Mouse (Mus musculus) adrenal gland (tissue): ENCODE data around the gene Endod1.
"Not testable (repeated sequence)": the region's sequence is repeated elsewhere in the genome, so short reads cannot be mapped to it uniquely, and the experiment has no call there.

Experiments
- intact Hi-C: fragments of 180-260 bp; cut with DNase I; formaldehyde crosslinking; loops from one replicate; pipeline ENCODE4 v1.15.1; 2025

Gene Endod1

GRCm38 (mm10) chr9:14380386-14381285 lies 671 bp downstream of the Endod1 start:
- intact Hi-C loops: no loop called here

- intact Hi-C loops: no loop called here
Observed at GRCm38 (mm10) chr9:14379769-14380385, 1.4 kb downstream of the Endod1 start.

- intact Hi-C loops: no loop called here
Observed at GRCm38 (mm10) chr9:14378151-14378550, 3.2 kb downstream of the Endod1 start.

- intact Hi-C loops: no loop called here
Observed at GRCm38 (mm10) chr9:14376149-14376548, 5.2 kb downstream of the Endod1 start.

DNA sequence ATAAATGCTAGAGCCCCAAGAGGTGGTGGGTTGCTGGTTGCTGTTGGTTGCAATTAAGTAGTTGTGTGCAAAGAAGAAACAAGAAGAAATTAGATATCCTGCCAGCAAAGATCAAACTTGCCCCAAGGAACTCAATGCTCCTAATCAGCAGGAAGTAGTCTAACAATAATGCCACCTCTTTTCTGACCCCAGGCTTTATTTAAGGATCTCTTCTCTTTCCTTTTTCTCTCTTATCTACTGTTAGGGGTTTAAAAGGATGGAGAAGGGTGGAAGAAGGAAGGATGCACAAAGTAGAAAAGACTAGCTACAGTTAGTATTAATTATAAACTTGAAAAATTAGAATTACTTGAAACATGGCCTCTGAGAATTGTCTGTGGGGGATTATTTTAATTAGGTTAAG lies 8.9 kb downstream of the Endod1 start:
- intact Hi-C loops: no loop called here

DNA sequence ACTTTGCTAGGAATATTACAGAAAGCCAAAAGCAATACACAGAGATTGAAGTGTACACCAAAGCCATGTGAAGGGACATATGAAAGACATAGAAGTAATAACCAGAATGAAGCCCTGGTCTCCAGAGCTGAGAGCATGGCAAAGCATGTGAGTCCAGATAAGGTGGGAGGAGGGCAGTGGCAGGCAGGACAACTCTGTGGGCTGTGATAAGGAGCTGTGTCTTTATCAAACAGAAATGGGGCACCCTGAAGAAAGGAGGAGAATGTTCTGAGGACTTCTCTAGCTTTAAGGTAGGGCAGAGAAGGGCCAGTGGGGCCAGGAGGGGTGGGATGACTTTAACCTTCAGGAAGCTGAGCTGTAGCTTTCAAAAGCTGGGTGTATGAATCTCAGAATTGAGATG lies 12.0 kb downstream of the Endod1 start:
- intact Hi-C loops: no loop called here

GRCm38 (mm10) chr9:14367850-14368249 lies 13.5 kb downstream of the Endod1 start:
- intact Hi-C loops: no loop called here

DNA sequence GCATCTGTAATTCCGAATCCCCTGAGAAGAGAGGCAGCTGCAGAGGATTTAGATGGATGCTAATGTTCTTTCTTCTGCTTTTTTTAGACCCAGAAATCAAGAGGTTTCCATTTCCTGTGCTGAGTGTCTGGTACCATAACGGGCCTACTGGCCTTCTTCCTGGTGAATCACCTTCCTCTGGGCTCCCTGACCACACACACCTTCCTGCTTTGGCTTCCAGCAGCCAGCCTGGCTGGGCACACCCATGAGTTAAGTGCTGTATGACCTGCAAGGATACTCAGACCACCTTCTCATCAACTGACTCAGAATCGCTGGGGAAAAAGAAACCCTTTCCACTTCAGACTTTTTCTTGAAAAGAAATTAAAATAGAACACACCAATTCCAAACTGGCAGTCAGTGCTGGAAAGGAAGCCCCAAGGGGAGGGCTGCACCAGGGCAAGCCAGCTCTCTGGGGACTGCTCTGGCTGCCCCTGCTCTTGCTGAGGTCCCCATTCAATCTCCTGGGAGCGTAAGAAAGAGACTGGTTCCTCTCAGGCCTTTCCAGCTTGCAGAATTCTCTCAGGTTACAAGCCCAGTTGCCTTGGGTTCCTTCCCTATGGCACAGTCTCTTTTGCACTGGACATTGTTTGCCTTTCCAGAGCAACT lies 15.7 kb downstream of the Endod1 start:
- intact Hi-C loops: no loop called here

DNA sequence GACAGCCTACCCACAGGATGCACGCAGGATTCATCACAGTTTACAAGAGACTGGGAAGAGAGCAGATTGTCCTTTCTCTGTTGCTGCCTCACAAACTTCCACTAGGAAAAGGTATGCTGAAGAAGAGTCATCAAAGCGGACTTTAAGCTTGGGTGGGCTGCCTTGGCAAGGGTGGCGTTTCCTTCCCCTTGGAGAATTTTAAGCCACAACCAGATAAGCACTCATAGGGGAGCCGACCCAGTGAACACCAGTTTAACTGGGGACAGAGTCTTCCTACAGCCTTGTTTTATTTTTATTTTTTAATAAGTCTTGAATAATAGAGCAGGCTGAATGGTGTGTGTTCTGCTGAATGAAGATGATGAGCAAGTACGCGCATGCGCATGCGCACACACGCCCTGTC lies 16.6 kb downstream of the Endod1 start:
- intact Hi-C loops: no loop called here

DNA sequence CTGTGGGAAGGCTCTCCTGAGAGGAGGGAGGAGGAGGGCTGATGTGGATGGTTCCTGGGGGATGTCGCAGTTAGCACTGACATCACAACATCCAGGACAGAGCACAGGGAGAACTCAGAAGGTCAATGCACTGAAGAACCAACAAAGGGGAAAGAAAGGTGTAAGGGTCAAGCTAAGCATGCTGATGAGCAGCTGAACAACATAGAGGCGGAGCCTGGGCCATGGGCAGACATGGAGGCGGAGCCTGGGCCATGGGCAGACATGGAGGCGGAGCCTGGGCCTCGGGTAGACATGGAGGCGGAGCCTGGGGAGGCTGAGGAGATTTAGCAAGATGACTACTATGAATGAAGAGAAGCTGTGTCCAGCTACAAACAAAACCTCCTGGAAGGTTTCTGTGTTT lies 17.8 kb downstream of the Endod1 start:
- intact Hi-C loops: no loop called here

GRCm38 (mm10) chr9:14362068-14362768 lies 19.1 kb downstream of the Endod1 start:
- intact Hi-C loops: no loop called here

GRCm38 (mm10) chr9:14357033-14357432 lies 24.3 kb downstream of the Endod1 start:
- intact Hi-C loops: loop anchor here (10.0 kb wide), 1 partner anchor 338 kb away; no protein-coding TSS in a partner anchor

GRCm38 (mm10) chr9:14354852-14355251 lies 26.5 kb downstream of the Endod1 start:
- intact Hi-C loops: loop anchor here (10.0 kb wide), 1 partner anchor 340 kb away; no protein-coding TSS in a partner anchor

- intact Hi-C loops: loop anchor here (10.0 kb wide), 1 partner anchor 342 kb away; no protein-coding TSS in a partner anchor
Observed at GRCm38 (mm10) chr9:14352337-14352736, 29.0 kb downstream of the Endod1 start.

DNA sequence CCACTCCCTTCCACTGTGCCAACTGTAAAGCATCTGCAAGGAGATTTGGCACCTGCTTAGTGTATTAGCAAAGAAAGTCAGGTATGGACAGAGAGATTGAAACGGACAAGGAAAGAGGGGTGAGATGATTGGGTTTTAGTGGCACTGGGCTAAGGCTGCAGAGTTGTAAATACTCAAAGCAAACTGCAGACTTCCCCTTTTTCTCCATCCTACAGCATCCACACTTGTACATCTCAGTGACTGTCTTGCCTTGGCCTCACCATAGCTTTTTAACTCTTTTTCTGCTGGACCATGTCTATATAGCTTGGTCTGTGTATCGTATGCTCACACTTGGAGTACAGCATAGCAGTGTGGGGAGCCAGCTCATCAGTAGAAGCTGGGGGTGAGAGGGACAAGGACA lies 30.5 kb downstream of the Endod1 start:
- intact Hi-C loops: loop anchor here (10.0 kb wide), 1 partner anchor 344 kb away; no protein-coding TSS in a partner anchor

DNA sequence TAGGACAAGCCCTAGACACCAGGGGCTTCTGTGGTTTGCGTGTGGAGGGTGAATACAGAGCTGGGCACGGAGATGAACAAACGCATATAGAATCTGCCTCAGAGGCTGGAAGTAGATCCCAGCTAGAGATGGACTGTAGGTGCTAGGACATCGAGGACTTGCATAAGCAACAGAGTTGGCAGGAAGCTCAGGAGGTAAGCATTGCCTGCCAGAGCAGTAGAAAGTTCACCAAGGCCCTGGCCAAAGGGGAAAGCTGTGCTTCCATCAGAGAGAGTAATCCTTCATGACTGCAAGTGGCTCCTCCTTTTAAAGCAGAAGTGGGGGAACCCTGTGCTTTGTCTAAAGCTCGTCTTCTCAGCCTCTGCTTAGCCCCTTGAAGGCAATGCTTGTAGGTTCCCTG lies 31.9 kb downstream of the Endod1 start:
- intact Hi-C loops: no loop called here

DNA sequence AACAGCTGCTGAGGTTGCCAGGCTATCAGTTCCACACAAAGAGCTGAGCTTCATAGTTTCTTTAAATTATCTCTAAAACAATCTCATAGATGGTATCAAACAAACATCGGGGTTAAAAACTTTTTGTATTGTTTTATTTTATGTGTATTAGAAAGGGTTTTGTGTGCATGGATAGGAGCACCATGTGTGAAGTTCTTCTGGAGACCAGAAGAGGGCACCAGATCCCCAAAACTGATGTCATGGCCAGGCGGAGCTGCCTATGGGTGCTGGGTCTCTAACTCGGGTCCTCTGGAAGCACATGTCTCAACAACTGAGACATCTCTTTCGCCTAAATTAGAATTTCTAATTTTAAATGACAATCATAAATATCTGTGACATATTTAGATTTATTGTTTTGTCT lies 32.9 kb downstream of the Endod1 start:
- intact Hi-C loops: no loop called here

- intact Hi-C loops: not testable (repeated sequence)
Observed at GRCm38 (mm10) chr9:14345866-14346265, 35.4 kb downstream of the Endod1 start.

DNA sequence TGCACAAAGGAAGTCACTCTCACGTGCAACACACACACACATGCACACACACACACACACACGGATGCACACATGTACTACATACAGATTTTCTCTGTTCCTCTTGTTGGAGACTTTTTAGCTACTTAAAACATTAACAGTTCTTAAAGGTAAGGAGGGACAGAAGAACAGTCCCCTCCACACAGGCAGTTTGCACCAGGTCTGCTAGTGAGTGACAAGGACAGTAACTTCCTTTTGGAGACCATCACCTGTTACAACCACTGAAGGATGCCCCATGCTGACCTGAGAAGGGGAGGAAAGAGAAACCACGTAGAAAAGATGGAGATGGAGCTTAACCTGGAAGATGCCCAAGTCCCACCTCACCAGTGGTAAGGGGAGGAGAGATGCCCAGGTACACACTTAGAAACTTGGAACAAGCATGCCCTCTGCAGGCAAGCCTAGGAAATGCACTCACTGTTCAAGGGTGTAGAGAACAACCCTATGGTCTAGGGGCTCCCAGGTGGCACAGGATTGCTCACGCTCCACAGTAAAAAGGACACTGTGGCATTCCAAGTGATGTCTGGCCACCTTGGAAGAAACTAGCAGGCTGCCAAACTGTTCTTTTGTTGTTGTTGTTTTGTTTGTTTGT lies 39.2 kb downstream of the Endod1 start:
- intact Hi-C loops: loop anchor here (1.0 to 5.0 kb wide), 2 partner anchors 453 to 495 kb away; no protein-coding TSS in a partner anchor

DNA sequence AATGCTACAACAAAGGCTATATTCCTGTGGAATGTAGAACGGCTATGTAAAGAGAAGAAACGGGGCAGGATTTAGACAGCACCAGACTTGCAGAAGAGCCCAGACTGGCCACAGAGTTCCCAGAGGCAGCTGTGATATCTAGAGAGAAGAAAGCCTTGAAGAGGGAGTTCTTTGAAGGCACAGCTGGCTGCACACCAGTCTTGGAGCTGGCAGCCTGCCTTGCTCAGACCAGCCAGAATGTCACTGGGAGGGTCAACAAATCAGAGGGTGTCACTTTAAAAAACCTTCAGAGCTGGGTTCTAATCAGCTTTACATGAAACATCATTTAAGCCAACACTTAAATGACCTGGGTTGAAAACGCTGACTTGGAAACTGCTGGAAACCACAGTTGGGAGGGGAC lies 42.6 kb downstream of the Endod1 start:
- intact Hi-C loops: no loop called here

DNA sequence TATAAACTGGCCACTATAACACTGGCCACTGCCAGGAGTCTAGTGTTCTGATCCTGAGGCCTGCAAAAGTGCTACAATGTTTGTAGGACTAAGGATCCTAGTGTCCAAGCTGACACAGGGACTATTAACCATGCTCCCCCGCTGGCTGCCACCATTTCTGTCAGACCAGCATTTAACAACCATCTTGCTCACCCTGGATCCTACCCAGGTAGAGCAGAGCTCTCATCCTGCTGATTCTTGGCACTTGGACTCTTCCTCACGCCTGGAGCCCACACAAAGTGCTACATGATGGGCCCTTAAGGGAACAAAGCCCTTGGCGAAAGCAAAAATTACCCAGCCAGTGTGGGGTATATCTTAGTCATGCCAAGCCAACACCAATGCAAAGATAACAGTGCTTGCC lies 44.4 kb downstream of the Endod1 start:
- intact Hi-C loops: no loop called here
